Mouse (Mus musculus) CH12.LX (cell line): Measurements from ENCODE around the gene Cactin. TPM values are rescaled to one million over a fixed set of nuclear protein-coding genes. Genes with fewer than 3 reads are reported as not detected.

Source experiments
- DNase-seq: peaks from one replicate; pipeline ENCODE4 v3.0.0-alpha.2; 2013; ENCODE audit errors: extremely low read depth
- H3K27ac ChIP-seq: 2 replicates; pipeline ENCODE4 v1.5.1; 2012; ENCODE audit warnings: low read depth, mild to moderate bottlenecking, control low read depth, moderate library complexity; ENCODE audit not compliant: insufficient read depth
- H3K27me3 ChIP-seq: replicated peaks from 2 replicates; pipeline ENCODE3; 2012; ENCODE audit warnings: inconsistent platforms
- H3K36me3 ChIP-seq, 2 experiments: replicated peaks in 1 of 2; 2 replicates each; pipeline versions ENCODE3 to v1.6.1; 2012; ENCODE audit warnings: inconsistent platforms in 1 of 2, low read length in 1 of 2, mild to moderate bottlenecking in 1 of 2, mixed read lengths in 1 of 2, moderate library complexity in 1 of 2; ENCODE audit not compliant: control insufficient read depth in 1 of 2, insufficient read depth in 1 of 2
- H3K4me1 ChIP-seq, 2 experiments: 2 replicates each; pipeline ENCODE4 v1.6.1; 2012; ENCODE audit warnings: inconsistent platforms in 1 of 2, moderate library complexity in 1 of 2; ENCODE audit not compliant: insufficient read depth in 2 of 2, control insufficient read depth in 1 of 2
- H3K4me2 ChIP-seq: 2 replicates; pipeline ENCODE4 v1.6.1; 2012; ENCODE audit warnings: low read depth, mild to moderate bottlenecking, control low read depth; ENCODE audit not compliant: poor library complexity, insufficient read depth, severe bottlenecking
- H3K4me3 ChIP-seq, 3 experiments: fragments of 150-350 bp in 1 of 3; sonication (generic) in 1 of 3; replicated peaks in 1 of 3; 2 replicates each; pipeline versions ENCODE3 to v1.5.1; 2011 to 2012; ENCODE audit warnings: low read depth in 2 of 3, low read length in 2 of 3, mild to moderate bottlenecking in 2 of 3, moderate library complexity in 2 of 3, control low read depth in 1 of 3, improper control_type of control experiment in 1 of 3, inconsistent platforms in 1 of 3, mixed read lengths in 1 of 3; ENCODE audit not compliant: poor library complexity in 1 of 3
- H3K79me2 ChIP-seq: replicated peaks from 2 replicates; pipeline ENCODE4 v1.6.1; 2012; ENCODE audit warnings: mild to moderate bottlenecking, moderate library complexity; ENCODE audit not compliant: control insufficient read depth, poor library complexity, insufficient read depth, severe bottlenecking; ENCODE audit errors: extremely low read depth
- H3K9ac ChIP-seq: 2 replicates; pipeline ENCODE4 v1.6.1; 2012; ENCODE audit warnings: low read depth, mild to moderate bottlenecking, control low read depth, moderate library complexity; ENCODE audit not compliant: insufficient read depth
- H3K9me3 ChIP-seq: replicated peaks from 2 replicates; pipeline ENCODE3; 2012; ENCODE audit warnings: low read length, inconsistent platforms, mixed read lengths
- BHLHE40 ChIP-seq: IDR thresholded peaks from 2 replicates; pipeline ENCODE4 v1.6.1; 2011; ENCODE audit warnings: mild to moderate bottlenecking, low read depth, low read length, improper control_type of control experiment
- CHD1 ChIP-seq: IDR thresholded peaks from 2 replicates; pipeline ENCODE4 v1.6.1; 2012; ENCODE audit warnings: low read depth, low read length, improper control_type of control experiment, inconsistent platforms
- CHD2 ChIP-seq: IDR thresholded peaks from 2 replicates; pipeline ENCODE4 v1.6.1; 2011; ENCODE audit warnings: low read length, improper control_type of control experiment
- CTCF ChIP-seq, 2 experiments: IDR thresholded peaks in 1 of 2; conservative IDR thresholded peaks in 1 of 2; 2 replicates each; pipeline ENCODE4 v1.5.1; 2011 to 2012; ENCODE audit warnings: low read depth in 2 of 2, low read length in 2 of 2, improper control_type of control experiment in 1 of 2, inconsistent platforms in 1 of 2, mild to moderate bottlenecking in 1 of 2, moderate library complexity in 1 of 2
- E2F4 ChIP-seq: IDR thresholded peaks from 2 replicates; pipeline ENCODE4 v1.6.1; 2011; ENCODE audit warnings: low read depth, low read length, improper control_type of control experiment; ENCODE audit not compliant: insufficient replicate concordance
- ELF1 ChIP-seq: IDR thresholded peaks from 2 replicates; pipeline ENCODE4 v1.6.1; 2014; ENCODE audit warnings: low read depth, mild to moderate bottlenecking, inconsistent platforms, low read length, improper control_type of control experiment
- ETS1 ChIP-seq: conservative IDR thresholded peaks from 2 replicates; pipeline ENCODE4 v1.6.1; 2012; ENCODE audit warnings: low read depth, mild to moderate bottlenecking, inconsistent platforms, low read length, improper control_type of control experiment, moderate library complexity
- GABPA ChIP-seq: IDR thresholded peaks from 2 replicates; pipeline ENCODE4 v1.6.1; 2012; ENCODE audit warnings: low read depth, low read length, improper control_type of control experiment, inconsistent platforms; ENCODE audit not compliant: insufficient replicate concordance
- HCFC1 ChIP-seq: IDR thresholded peaks from 2 replicates; pipeline ENCODE4 v1.6.1; 2012; ENCODE audit warnings: low read depth, mild to moderate bottlenecking, inconsistent platforms, low read length, improper control_type of control experiment
- IRF4 ChIP-seq: IDR thresholded peaks from 2 replicates; pipeline ENCODE4 v1.6.1; 2014; ENCODE audit warnings: low read depth, mild to moderate bottlenecking, inconsistent platforms, low read length, improper control_type of control experiment
- JUN ChIP-seq: IDR thresholded peaks from 2 replicates; pipeline ENCODE4 v1.6.1; 2011; ENCODE audit warnings: low read depth, mild to moderate bottlenecking, low read length, improper control_type of control experiment, moderate library complexity; ENCODE audit not compliant: insufficient read depth
- KAT2A ChIP-seq: IDR thresholded peaks from 2 replicates; pipeline ENCODE4 v1.6.1; 2012; ENCODE audit warnings: low read length, improper control_type of control experiment, inconsistent platforms; ENCODE audit not compliant: insufficient replicate concordance
- MAZ ChIP-seq: IDR thresholded peaks from 2 replicates; pipeline ENCODE4 v1.6.1; 2012; ENCODE audit warnings: low read depth, mild to moderate bottlenecking, inconsistent platforms, low read length, improper control_type of control experiment, moderate library complexity
- MEF2A ChIP-seq: IDR thresholded peaks from 2 replicates; pipeline ENCODE4 v1.6.1; 2014; ENCODE audit warnings: low read depth, mild to moderate bottlenecking, inconsistent platforms, low read length, improper control_type of control experiment, borderline replicate concordance
- MXI1 ChIP-seq: IDR thresholded peaks from 2 replicates; pipeline ENCODE4 v1.6.1; 2011; ENCODE audit warnings: mild to moderate bottlenecking, low read depth, low read length, improper control_type of control experiment
- NELFE ChIP-seq: IDR thresholded peaks from 2 replicates; pipeline ENCODE4 v1.6.1; 2011; ENCODE audit warnings: low read depth, low read length, improper control_type of control experiment
- NRF1 ChIP-seq: IDR thresholded peaks from 2 replicates; pipeline ENCODE4 v1.6.1; 2014; ENCODE audit warnings: low read depth, mild to moderate bottlenecking, inconsistent platforms, low read length, improper control_type of control experiment, moderate library complexity
- PAX5 ChIP-seq: IDR thresholded peaks from 2 replicates; pipeline ENCODE4 v1.6.1; 2012; ENCODE audit warnings: low read length, inconsistent platforms, mixed read lengths
- POLR2A ChIP-seq: IDR thresholded peaks from 2 replicates; pipeline ENCODE4 v1.6.1; 2011; ENCODE audit warnings: low read depth, mild to moderate bottlenecking, improper control_type of control experiment, low read length
- POLR2AphosphoS2 ChIP-seq: IDR thresholded peaks from 2 replicates; pipeline ENCODE4 v1.6.1; 2011; ENCODE audit warnings: low read depth, low read length, improper control_type of control experiment
- RAD21 ChIP-seq: IDR thresholded peaks from 2 replicates; pipeline ENCODE4 v1.6.1; 2011; ENCODE audit warnings: low read depth, mild to moderate bottlenecking, low read length, improper control_type of control experiment, moderate library complexity
- RCOR1 ChIP-seq: conservative IDR thresholded peaks from 2 replicates; pipeline ENCODE4 v1.6.1; 2012; ENCODE audit warnings: low read depth, mild to moderate bottlenecking, inconsistent platforms, low read length, improper control_type of control experiment
- SIN3A ChIP-seq: IDR thresholded peaks from 2 replicates; pipeline ENCODE4 v1.6.1; 2012; ENCODE audit warnings: low read length, improper control_type of control experiment, inconsistent platforms
- SMC3 ChIP-seq: IDR thresholded peaks from 2 replicates; pipeline ENCODE4 v1.6.1; 2011; ENCODE audit warnings: low read depth, low read length, improper control_type of control experiment
- TBP ChIP-seq: conservative IDR thresholded peaks from 2 replicates; pipeline ENCODE4 v1.6.1; 2011; ENCODE audit warnings: low read depth, low read length, improper control_type of control experiment
- TCF12 ChIP-seq: IDR thresholded peaks from 2 replicates; pipeline ENCODE4 v1.6.1; 2014; ENCODE audit warnings: low read depth, mild to moderate bottlenecking, inconsistent platforms, low read length, improper control_type of control experiment
- UBTF ChIP-seq: IDR thresholded peaks from 2 replicates; pipeline ENCODE4 v1.6.1; 2012; ENCODE audit warnings: low read depth, mild to moderate bottlenecking, inconsistent platforms, low read length, improper control_type of control experiment, moderate library complexity
- USF1 ChIP-seq: IDR thresholded peaks from 2 replicates; pipeline ENCODE4 v1.6.1; 2014; ENCODE audit warnings: low read depth, mild to moderate bottlenecking, inconsistent platforms, low read length, improper control_type of control experiment
- USF2 ChIP-seq: conservative IDR thresholded peaks from 2 replicates; pipeline ENCODE4 v1.6.1; 2011; ENCODE audit warnings: low read depth, low read length, improper control_type of control experiment
- ZC3H11A ChIP-seq: IDR thresholded peaks from 2 replicates; pipeline ENCODE4 v1.6.1; 2012; ENCODE audit warnings: low read depth, mild to moderate bottlenecking, inconsistent platforms, low read length, improper control_type of control experiment
- ZKSCAN1 ChIP-seq: IDR thresholded peaks from 2 replicates; pipeline ENCODE4 v1.6.1; 2012; ENCODE audit warnings: low read depth, inconsistent platforms, low read length, improper control_type of control experiment, borderline replicate concordance
- ZMIZ1 ChIP-seq: IDR thresholded peaks from 2 replicates; pipeline ENCODE4 v1.6.1; 2012; ENCODE audit warnings: low read depth, mild to moderate bottlenecking, inconsistent platforms, low read length, improper control_type of control experiment
- ZNF384 ChIP-seq: IDR thresholded peaks from 2 replicates; pipeline ENCODE4 v1.6.1; 2012; ENCODE audit warnings: low read depth, low read length, improper control_type of control experiment, inconsistent platforms
- dilution Hi-C: fragments of 300-500 bp; cut with MboI; formaldehyde crosslinking; loops from 2 replicates; pipeline ENCODE4 v1.14.3; 2020; ENCODE audit warnings: low sequenced_read_pairs; ENCODE audit not compliant: extremely low pct_unique_long_range_greater_than_20kb, extremely low pct_ligation_motif_present
- in situ Hi-C: fragments of 300-500 bp; cut with MboI; formaldehyde crosslinking; loops from 3 replicates; pipeline ENCODE4 v1.14.3; 2019; ENCODE audit warnings: low sequenced_read_pairs, low pct_ligation_motif_present, low pct_unique_long_range_greater_than_20kb, mixed read lengths
- polyA plus RNA-seq: library from polyadenylated mRNA; unstranded; fragments of >175 nt; gene quantifications from 2 replicates; pipeline ENCODE4 v1.2.1, GENCODE M21; 2012; ENCODE audit warnings: low read depth; ENCODE audit not compliant: insufficient read length
- total RNA-seq, 2 experiments: library from RNA; depleted of rRNA; stranded (reverse); fragments of 300-350 nt in 1 of 2; fragments of >200 nt in 1 of 2; gene quantifications; 2 replicates each; pipeline ENCODE4 v1.2.3; 2012 to 2014

Gene Cactin
- total and polyA plus RNA-seq, 3 experiments: 21.4 to 39.3 (median 34.6) TPM

DNA sequence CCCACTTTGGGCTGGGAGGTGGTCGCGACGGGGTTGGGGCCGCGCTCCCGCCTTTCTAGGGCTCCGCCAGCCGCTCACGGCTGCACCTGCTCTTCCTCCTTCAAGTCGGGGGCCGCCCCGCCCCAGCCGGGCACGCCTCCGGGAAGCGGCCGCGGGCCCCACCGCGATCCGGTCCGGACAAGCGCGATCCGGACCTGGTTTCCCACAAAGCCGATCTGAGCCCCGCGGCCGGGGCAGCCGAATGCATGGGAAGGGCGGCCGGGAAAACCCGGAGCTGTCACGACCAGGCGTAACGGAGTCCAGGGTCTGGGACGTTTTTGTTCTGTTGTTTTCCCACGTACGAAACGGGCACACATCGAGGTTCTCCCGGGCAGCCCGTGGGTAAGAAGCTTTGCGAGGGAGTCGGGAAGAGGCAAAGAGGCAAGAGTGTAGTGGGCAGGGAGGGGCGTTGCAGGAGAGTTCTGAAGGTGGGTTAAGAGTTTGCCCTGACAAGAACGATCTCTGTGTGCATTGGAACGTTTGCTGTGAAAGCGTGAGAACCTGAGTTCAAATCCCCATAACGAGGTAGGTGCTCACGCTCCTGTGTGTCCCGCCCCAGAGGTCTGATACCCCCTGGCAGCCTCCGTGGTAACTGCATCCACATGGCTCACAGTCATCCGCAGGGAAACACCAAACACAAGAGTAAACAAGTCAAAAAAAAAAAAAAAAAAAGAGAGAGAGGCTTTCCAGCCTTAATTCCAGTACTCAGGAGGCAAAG is 35.0 kb upstream of the Cactin start:
- in situ Hi-C loops: loop anchor here (5.0 kb wide), 1 partner anchor 89 kb away; no protein-coding TSS in a partner anchor
- no peak overlapping the region for H3K27ac ChIP-seq
- peaks cover 6% of the 10 kb centered on the region for H3K9me3 ChIP-seq
- DNase-seq: peak; percentile 82
- H3K4me3 ChIP-seq: peak overlapping the region; percentile 45 to 67 (median 52)
- TF ChIP-seq E2F4 (no peak), ETS1 (peak; percentile 4; the same call in 1 of the 2 replicates), ZKSCAN1 (no peak), MEF2A (peak; percentile 83), GABPA (no peak), ZMIZ1 (peak; percentile 41; the same call in 1 of the 2 replicates), UBTF (peak; percentile 80; the same call in 1 of the 2 replicates), PAX5 (no peak), MXI1 (peak; percentile 84), CHD1 (no peak), TBP (no peak), USF1 (no peak), CTCF (conservative IDR thresholded peaks at IDR 0.05 in 1 of 2, IDR thresholded peaks at IDR 0.05 in 1 of 2; ENCODE audit: low read depth in 2 of 2, low read length in 2 of 2) (peak in 1 of 2 experiments; percentile 19; a peak in 1 of 4 replicates), RCOR1 (no peak; the same call in 1 of the 2 replicates), SIN3A (peak; percentile 98), USF2 (0 out of 2 replicates have a peak, but pooled peaks have one; percentile 13), NRF1 (peak; percentile 47; the same call in 1 of the 2 replicates), POLR2AphosphoS2 (no peak), NELFE (peak; percentile 33; the same call in 1 of the 2 replicates), ZNF384 (no peak), ZC3H11A (no peak), RAD21 (no peak), CHD2 (peak; percentile 58; the same call in 1 of the 2 replicates), JUN (no peak), HCFC1 (peak; percentile 73), IRF4 (peak; percentile 65), ELF1 (peak; percentile 87), SMC3 (peak; percentile 20), POLR2A (peak; percentile 37; the same call in 1 of the 2 replicates), BHLHE40 (peak; percentile 78), TCF12 (peak; percentile 74), KAT2A (no peak), MAZ (peak; percentile 93)
- H3K4me1 ChIP-seq: peaks cover 5 to 39% of the 10 kb centered on the region in 2 experiments; a peak in 3 of 4 replicates
- no peaks in the 10 kb centered on the region for H3K36me3 ChIP-seq
- H3K27me3 ChIP-seq: peaks cover 34% of the 10 kb centered on the region
- no peaks in the 10 kb centered on the region for H3K79me2 ChIP-seq
- peak overlapping the region; percentile 76 for H3K4me2 ChIP-seq
- peak overlapping the region; percentile 49 for H3K9ac ChIP-seq
- dilution Hi-C loops: no loop called here
